Mouse (Mus musculus): Measurements from ENCODE around the gene Kiss1r. TPM values are rescaled to one million over a fixed set of nuclear protein-coding genes. Genes with fewer than 3 reads are reported as not detected.

Kiss1r gene
- polyA plus RNA-seq, 1 experiment from 2014 or later = 0.45 TPM

DNA sequence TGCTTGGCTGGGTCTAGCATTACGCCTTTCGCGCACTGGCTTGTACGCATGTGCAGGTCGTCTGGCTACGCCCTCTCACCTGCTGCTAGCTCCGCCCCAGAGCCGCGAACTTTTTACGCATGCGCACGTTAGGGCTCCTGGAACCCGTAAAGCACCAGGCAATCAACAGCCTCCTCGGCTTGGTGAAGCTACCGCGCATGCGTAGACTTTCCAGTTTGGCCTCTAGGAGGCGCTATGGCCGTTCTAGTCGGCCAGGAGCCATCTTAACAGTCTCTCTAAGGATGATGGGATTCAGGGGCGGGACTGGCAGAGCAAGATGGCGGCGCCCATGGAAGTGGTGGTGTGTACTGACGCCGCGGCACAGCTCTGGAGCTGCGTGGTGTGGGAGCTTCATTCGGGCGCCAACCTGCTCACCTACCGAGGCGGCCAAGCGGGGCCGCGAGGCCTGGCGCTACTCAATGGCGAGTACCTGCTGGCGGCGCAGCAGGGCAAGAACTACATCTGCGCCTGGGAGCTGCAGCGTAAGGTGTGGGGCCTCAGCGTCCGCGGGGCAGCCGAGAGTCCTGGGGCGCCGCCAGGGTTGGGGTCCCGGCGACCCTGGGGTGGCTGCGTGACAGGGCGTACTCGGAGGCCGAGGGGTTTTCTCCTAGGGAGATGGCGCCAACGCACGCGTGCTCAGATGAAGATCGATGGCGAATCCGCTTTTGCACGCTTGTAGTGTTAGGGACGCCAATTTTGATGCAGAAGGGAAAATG lies 43.3 kb downstream of the Kiss1r start, which contains the start of gene Wdr18:
Wdr18 (plus strand) TSS at position 306 of the 755 bp plus-strand sequence.
- ATAC-seq (ENCODE audit: insufficient number of reproducible peaks, low FRiP score) = peak; percentile 95
- Histone ChIP-seq H3K4me3 (peak within 1 kb of the TSS; percentile 79), H3K36me3 (peaks cover 37% of the 10 kb centered on the region), H3K27ac (ENCODE audit: poor library complexity, severe bottlenecking) (peak within 1 kb of the TSS; percentile 71), H3K4me2 (peak within 1 kb of the TSS; percentile 86), H3K4me1 (replicated peaks) (peaks cover 11% of the 10 kb centered on the region), H3K9ac (peak within 1 kb of the TSS; percentile 90), H3K9me3 (replicated peaks) (no peaks in the 10 kb centered on the region), H3K27me3 (replicated peaks) (no peaks in the 10 kb centered on the region)
- WGBS = under 1% methylated on average over 61 of the region's 61 CpGs

GRCm38 (mm10) chr10:79960671-79961294 lies 44.0 kb downstream of the Kiss1r start:
- H3K27ac ChIP-seq (ENCODE audit: poor library complexity, severe bottlenecking) = no peak overlapping the region
- 12% methylated on average over 10 of the region's 10 CpGs for WGBS
- H3K9me3 ChIP-seq (replicated peaks) = no peaks in the 10 kb centered on the region
- no peak for ATAC-seq (ENCODE audit: insufficient number of reproducible peaks, low FRiP score)
- peaks cover 11% of the 10 kb centered on the region for H3K4me1 ChIP-seq (replicated peaks)
- H3K4me2 ChIP-seq = peak overlapping the region; percentile 86
- H3K27me3 ChIP-seq (replicated peaks) = no peaks in the 10 kb centered on the region
- peak overlapping the region; percentile 79 for H3K4me3 ChIP-seq
- H3K9ac ChIP-seq = peak overlapping the region; percentile 90
- peaks cover 45% of the 10 kb centered on the region for H3K36me3 ChIP-seq

DNA sequence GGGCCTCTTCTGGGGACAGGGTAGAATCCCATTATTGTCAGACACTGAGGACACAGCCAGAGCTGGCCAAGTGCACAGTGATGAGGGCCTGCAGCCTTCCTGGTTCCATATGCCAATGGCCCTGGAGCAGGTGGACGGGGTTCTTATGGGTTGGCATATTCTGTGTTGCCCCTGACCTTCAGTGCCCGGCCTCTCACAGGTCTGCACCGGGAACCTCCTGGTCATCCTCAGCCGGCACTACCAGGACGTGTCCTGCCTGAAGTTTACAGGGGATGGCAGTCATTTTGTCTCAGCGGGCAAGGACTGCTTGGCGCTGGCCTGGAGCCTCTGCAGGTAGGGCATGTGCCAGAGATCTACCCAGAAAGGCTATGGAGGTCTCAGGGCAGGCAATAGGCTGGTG lies 48.0 kb downstream of the Kiss1r start:
- no peak for ATAC-seq (ENCODE audit: insufficient number of reproducible peaks, low FRiP score)
- Histone ChIP-seq H3K4me1 (replicated peaks) (peaks cover 7% of the 10 kb centered on the region), H3K9ac (no peak overlapping the region), H3K4me3 (no peak overlapping the region), H3K9me3 (replicated peaks) (no peaks in the 10 kb centered on the region), H3K4me2 (no peak overlapping the region), H3K27ac (ENCODE audit: poor library complexity, severe bottlenecking) (no peak overlapping the region), H3K27me3 (replicated peaks) (peaks cover 20% of the 10 kb centered on the region), H3K36me3 (peaks cover 74% of the 10 kb centered on the region)
- 97% methylated on average over 7 of the region's 7 CpGs for WGBS

- Histone ChIP-seq H3K36me3 (peaks cover 74% of the 10 kb centered on the region), H3K9ac (no peak overlapping the region), H3K4me2 (no peak overlapping the region), H3K4me1 (replicated peaks) (peaks cover 7% of the 10 kb centered on the region), H3K9me3 (replicated peaks) (no peaks in the 10 kb centered on the region), H3K27ac (ENCODE audit: poor library complexity, severe bottlenecking) (no peak overlapping the region), H3K27me3 (replicated peaks) (peaks cover 25% of the 10 kb centered on the region), H3K4me3 (no peak overlapping the region)
- WGBS = 88% methylated on average over 5 of the region's 5 CpGs
- no peak for ATAC-seq (ENCODE audit: insufficient number of reproducible peaks, low FRiP score)
Observed at GRCm38 (mm10) chr10:79965325-79965724, 48.6 kb downstream of the Kiss1r start.

GRCm38 (mm10) chr10:79966886-79967400 lies 50.2 kb downstream of the Kiss1r start:
- Histone ChIP-seq H3K4me3 (no peak overlapping the region), H3K27ac (ENCODE audit: poor library complexity, severe bottlenecking) (no peak overlapping the region), H3K27me3 (replicated peaks) (peaks cover 40% of the 10 kb centered on the region), H3K9ac (0 out of 2 replicates have a peak overlapping the region, but pooled peaks have one; percentile 23), H3K36me3 (peaks cover 68% of the 10 kb centered on the region), H3K9me3 (replicated peaks) (no peaks in the 10 kb centered on the region), H3K4me1 (replicated peaks) (peaks cover 8% of the 10 kb centered on the region), H3K4me2 (no peak overlapping the region)
- 88% methylated on average over 5 of the region's 5 CpGs for WGBS
- no peak for ATAC-seq (ENCODE audit: insufficient number of reproducible peaks, low FRiP score)

- Histone ChIP-seq H3K9me3 (replicated peaks) (no peaks in the 10 kb centered on the region), H3K4me3 (no peak overlapping the region), H3K4me1 (replicated peaks) (peaks cover 14% of the 10 kb centered on the region), H3K27me3 (replicated peaks) (peaks cover 53% of the 10 kb centered on the region), H3K36me3 (peaks cover 56% of the 10 kb centered on the region), H3K27ac (ENCODE audit: poor library complexity, severe bottlenecking) (no peak overlapping the region), H3K4me2 (no peak overlapping the region), H3K9ac (no peak overlapping the region)
- no peak for ATAC-seq (ENCODE audit: insufficient number of reproducible peaks, low FRiP score)
- WGBS = 76% methylated on average over 1 of the region's 1 CpGs
Observed at GRCm38 (mm10) chr10:79968181-79968580, 51.4 kb downstream of the Kiss1r start.

DNA sequence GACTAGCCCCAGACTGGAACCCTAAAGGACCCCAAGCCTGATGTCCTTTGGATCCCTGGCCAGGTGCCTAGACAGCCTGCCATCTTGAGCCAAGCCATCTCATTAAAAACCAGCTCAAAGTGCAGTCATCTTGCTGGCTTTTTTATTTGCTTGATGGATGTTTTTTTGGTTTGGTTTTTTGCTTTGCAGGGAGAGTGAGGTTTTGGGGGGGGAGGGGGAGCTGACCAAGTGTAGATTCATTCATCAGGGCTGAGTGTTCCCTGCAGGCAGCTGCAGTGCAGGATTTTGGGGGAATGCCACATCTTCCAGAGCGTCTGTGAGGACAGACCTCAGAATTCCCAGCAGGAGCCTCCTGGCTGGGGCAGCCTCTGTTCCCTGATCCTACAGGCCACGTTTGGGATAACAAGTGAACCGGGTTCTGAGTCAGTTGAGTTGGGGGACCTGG lies 52.4 kb downstream of the Kiss1r start:
- H3K4me1 ChIP-seq (replicated peaks) = peaks cover 14% of the 10 kb centered on the region

GRCm38 (mm10) chr10:79970415-79971182 lies 53.8 kb downstream of the Kiss1r start, which contains the start of gene Grin3b:
Gene Grin3b (plus strand): TSS chr10:79970715.
- peaks cover 43% of the 10 kb centered on the region for H3K36me3 ChIP-seq
- peak within 1 kb of the TSS; percentile 80 for H3K4me2 ChIP-seq
- H3K27me3 ChIP-seq (replicated peaks) = peaks cover 61% of the 10 kb centered on the region
- H3K9ac ChIP-seq = peak within 1 kb of the TSS; percentile 62
- H3K27ac ChIP-seq (ENCODE audit: poor library complexity, severe bottlenecking) = no peak within 1 kb of the TSS
- WGBS = 7% methylated on average over 47 of the region's 47 CpGs
- no peak for ATAC-seq (ENCODE audit: insufficient number of reproducible peaks, low FRiP score)
- H3K4me1 ChIP-seq (replicated peaks) = peaks cover 14% of the 10 kb centered on the region
- peak within 1 kb of the TSS; percentile 47 for H3K4me3 ChIP-seq
- H3K9me3 ChIP-seq (replicated peaks) = no peaks in the 10 kb centered on the region

More for the DNA sequence above, 52.4 kb downstream of the Kiss1r start:
- Histone ChIP-seq H3K27ac (ENCODE audit: poor library complexity, severe bottlenecking) (no peak overlapping the region), H3K9ac (no peak overlapping the region), H3K36me3 (peaks cover 49% of the 10 kb centered on the region), H3K27me3 (replicated peaks) (peaks cover 61% of the 10 kb centered on the region), H3K4me2 (no peak overlapping the region), H3K4me3 (no peak overlapping the region), H3K9me3 (replicated peaks) (no peaks in the 10 kb centered on the region)
- WGBS = 17% methylated on average over 3 of the region's 3 CpGs
- ATAC-seq (ENCODE audit: insufficient number of reproducible peaks, low FRiP score) = no peak

DNA sequence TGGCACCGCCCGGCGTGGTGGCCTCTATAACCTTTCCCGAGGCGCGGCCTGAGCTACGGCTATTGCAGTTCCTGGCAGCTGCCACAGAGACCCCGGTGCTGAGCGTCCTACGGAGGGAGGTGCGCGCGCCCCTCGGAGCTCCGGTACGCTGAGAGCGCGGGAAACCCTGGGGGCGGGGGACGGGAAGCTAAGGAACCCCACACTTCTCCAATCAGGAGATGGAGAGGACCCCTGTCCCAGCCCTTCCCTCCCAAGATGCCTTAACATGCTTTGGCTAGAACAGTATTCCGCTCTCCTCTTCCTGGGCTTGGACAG lies 54.4 kb downstream of the Kiss1r start:
- H3K36me3 ChIP-seq = peaks cover 43% of the 10 kb centered on the region
- peak overlapping the region; percentile 47 for H3K4me3 ChIP-seq
- H3K27ac ChIP-seq (ENCODE audit: poor library complexity, severe bottlenecking) = no peak overlapping the region
- 5% methylated on average over 21 of the region's 21 CpGs for WGBS
- H3K27me3 ChIP-seq (replicated peaks) = peaks cover 61% of the 10 kb centered on the region
- peak overlapping the region; percentile 62 for H3K9ac ChIP-seq
- no peak for ATAC-seq (ENCODE audit: insufficient number of reproducible peaks, low FRiP score)
- H3K9me3 ChIP-seq (replicated peaks) = no peaks in the 10 kb centered on the region
- peak overlapping the region; percentile 80 for H3K4me2 ChIP-seq
- peaks cover 14% of the 10 kb centered on the region for H3K4me1 ChIP-seq (replicated peaks)

All from heart, embryonic 12.5 days (tissue).